Mouse (Mus musculus) liver, embryonic 13.5 days (tissue): ENCODE results near the gene Rsc1a1. TPM values are rescaled to one million over a fixed set of nuclear protein-coding genes. Genes with fewer than 3 reads are reported as not detected.

Experiments used
- ATAC-seq: fragments of 200-750 bp; cut with Nextera tagmentation; 2 replicates; pipeline ENCODE4 v1.8.0; 2017; ENCODE audit warnings: low read depth, mild to moderate bottlenecking, moderate number of reproducible peaks, moderate library complexity
- DNase-seq: peaks from one replicate; pipeline ENCODE4 v3.0.0; 2022
- H3K27ac ChIP-seq: fragments of 300-500 bp; sonication (generic); 2 replicates; pipeline ENCODE4 v1.5.1; 2015; ENCODE audit warnings: moderate library complexity, mild to moderate bottlenecking, inconsistent platforms
- H3K27me3 ChIP-seq: fragments of 300-500 bp; sonication (generic); 2 replicates; pipeline ENCODE4 v1.6.1; 2015; ENCODE audit warnings: mild to moderate bottlenecking, inconsistent platforms
- H3K36me3 ChIP-seq: fragments of 300-500 bp; sonication (generic); 2 replicates; pipeline ENCODE4 v1.6.1; 2015; ENCODE audit warnings: mild to moderate bottlenecking, inconsistent platforms
- H3K4me1 ChIP-seq: fragments of 300-500 bp; sonication (generic); replicated peaks from 2 replicates; pipeline ENCODE4 v1.6.1; 2015; ENCODE audit warnings: inconsistent platforms
- H3K4me2 ChIP-seq: fragments of 300-500 bp; sonication (generic); 2 replicates; pipeline ENCODE4 v1.6.1; 2015; ENCODE audit warnings: inconsistent platforms, mild to moderate bottlenecking, moderate library complexity
- H3K4me3 ChIP-seq: fragments of 300-500 bp; sonication (generic); replicated peaks from 2 replicates; pipeline ENCODE4 v1.5.1; 2015; ENCODE audit warnings: mild to moderate bottlenecking, inconsistent platforms
- H3K9ac ChIP-seq: fragments of 300-500 bp; sonication (generic); 2 replicates; pipeline ENCODE4 v1.6.1; 2015; ENCODE audit warnings: mild to moderate bottlenecking, inconsistent platforms
- H3K9me3 ChIP-seq: fragments of 300-500 bp; sonication (generic); replicated peaks from 2 replicates; pipeline ENCODE4 v1.6.1; 2016; ENCODE audit warnings: inconsistent platforms
- WGBS: fragments of 180-500 bp; shearing (Covaris S2); methylation state at CpG from one replicate; pipeline ENCODE4 v1.1.7; 2015; ENCODE audit not compliant: insufficient replicate concordance; 5-methylcytosine and 5-hydroxymethylcytosine counted together
- polyA plus RNA-seq: library from polyadenylated mRNA; unstranded; fragments of >200 nt; fragmentation: Nextera tagmentation; extraction: Ambion mirVana; gene quantifications from 2 replicates; pipeline ENCODE4 v1.2.1, GENCODE M21; 2015

The Rsc1a1 gene
- polyA plus RNA-seq, 1 experiment from 2014 or later, result 0.46 TPM

DNA sequence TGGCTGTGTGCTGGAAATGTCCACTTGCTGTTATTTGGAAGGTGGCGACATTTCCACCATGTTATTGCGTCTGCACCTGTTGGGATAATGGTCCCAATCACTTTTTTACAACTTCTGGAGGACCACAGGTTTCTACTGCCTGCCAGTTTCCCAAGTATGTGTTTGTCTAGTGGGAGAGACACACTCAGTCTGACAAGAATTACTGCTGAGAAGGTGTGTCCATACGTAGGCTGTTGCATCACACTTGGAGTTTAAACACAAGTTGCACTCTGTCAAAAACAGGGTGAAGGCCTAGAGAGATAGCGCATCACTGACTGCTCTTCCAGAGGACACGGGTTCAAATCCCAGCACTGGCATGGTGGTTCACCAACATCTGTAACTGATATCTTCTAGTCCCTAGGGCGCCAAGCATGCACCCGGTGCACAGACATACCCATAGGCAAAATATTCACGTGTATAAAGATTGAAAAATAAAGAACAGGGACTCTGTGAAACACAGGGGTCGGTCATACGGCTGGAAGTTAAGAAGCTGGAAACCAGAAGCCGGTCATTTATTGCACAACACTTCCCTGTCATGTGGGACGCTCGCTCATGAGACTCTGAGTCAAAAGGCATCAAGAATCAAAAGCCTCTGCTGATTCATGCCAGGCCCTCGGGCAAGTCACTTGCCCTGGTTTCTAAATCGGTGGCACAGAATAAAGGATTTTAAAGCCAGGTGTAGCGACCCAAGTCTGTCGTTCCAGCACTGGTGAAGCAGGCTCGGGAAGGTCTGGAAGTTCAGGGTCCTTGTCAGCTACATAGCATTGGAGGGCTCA, 15.3 kb downstream of the Rsc1a1 start:
- Histone ChIP-seq H3K27me3 (no peaks in the 10 kb centered on the region), H3K4me1 (peaks cover 1% of the 10 kb centered on the region; the same call in 1 of the 2 replicates), H3K27ac (no peak overlapping the region), H3K36me3 (no peaks in the 10 kb centered on the region), H3K9ac (no peak overlapping the region), H3K9me3 (no peaks in the 10 kb centered on the region), H3K4me2 (no peak overlapping the region), H3K4me3 (no peak overlapping the region)
- ATAC-seq, result no peak
- 62% methylated on average over 18 of the region's 18 CpGs for WGBS
- no peak for DNase-seq

DNA sequence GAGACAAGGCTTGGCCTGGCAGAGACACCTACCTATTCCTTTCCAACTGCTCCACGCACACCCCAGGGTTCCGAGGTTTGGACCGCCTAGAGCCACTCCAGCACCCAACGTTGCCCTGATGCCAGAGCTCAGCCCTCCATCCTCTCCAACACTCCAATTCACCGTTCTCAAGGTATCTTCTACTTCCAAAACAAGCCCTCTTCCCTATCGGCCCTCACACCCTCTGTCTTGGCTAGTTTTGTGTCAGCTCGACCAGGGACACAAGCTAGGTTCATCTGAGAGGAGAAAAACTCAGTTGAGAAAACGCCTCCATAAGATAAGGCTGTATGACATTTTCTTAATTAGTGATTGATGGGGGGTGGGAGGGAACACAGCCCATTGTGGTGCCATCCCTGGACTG, 20.6 kb downstream of the Rsc1a1 start, which contains the start of gene Plekhm2:
TSS of gene Plekhm2 (minus strand) at position 101 of the 400 bp plus-strand sequence.
- WGBS, result 69% methylated on average over 8 of the region's 8 CpGs
- H3K4me3 ChIP-seq, result peak within 1 kb of the TSS; percentile 84
- no peak for ATAC-seq
- no peaks in the 10 kb centered on the region for H3K9me3 ChIP-seq
- peak within 1 kb of the TSS; percentile 98 for H3K4me2 ChIP-seq
- no peaks in the 10 kb centered on the region for H3K27me3 ChIP-seq
- H3K9ac ChIP-seq, result peak within 1 kb of the TSS; percentile 95
- H3K27ac ChIP-seq, result peak within 1 kb of the TSS; percentile 64
- H3K4me1 ChIP-seq, result peaks cover 29% of the 10 kb centered on the region
- H3K36me3 ChIP-seq, result peaks cover 15% of the 10 kb centered on the region; the same call in 1 of the 2 replicates
- DNase-seq, result no peak

DNA sequence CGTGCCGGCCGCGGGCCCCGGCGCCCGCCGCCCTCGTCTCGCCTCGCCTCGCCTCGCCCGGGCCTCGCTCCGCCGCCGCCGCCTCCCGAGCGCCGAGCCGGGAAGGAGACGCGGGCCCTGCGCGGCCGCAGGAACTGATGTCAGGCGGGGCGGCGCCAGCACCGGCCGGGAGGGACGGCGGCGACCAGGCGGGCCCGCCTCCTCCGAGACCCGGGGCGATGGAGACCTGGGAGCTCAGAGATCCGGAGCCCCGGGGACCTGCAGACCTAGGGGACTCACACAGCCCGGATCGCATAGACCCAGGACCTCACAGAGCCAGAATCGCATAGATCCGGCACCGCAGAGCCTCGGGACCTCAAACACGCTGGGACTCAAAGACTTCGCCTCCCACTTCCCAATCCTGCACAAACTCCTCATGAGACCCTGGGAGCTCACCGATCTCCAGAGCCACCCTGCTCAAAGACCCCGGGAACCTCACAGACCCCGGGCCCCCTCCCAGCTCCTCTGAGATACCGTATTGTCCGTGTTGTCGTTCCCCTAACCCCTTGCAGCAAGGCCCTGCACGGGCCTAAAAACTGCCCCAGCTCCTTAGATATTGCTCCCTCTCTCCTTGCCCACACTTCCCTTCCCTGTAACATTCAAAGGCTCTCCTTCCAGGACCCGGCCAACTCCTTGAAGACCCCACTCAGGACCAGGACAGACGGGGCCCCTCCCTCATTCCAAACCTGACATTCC, 21.2 kb downstream of the Rsc1a1 start:
- Histone ChIP-seq H3K4me2 (peak overlapping the region; percentile 98), H3K4me3 (peak overlapping the region; percentile 84), H3K27me3 (no peaks in the 10 kb centered on the region), H3K9ac (peak overlapping the region; percentile 95), H3K36me3 (peaks cover 17% of the 10 kb centered on the region; the same call in 1 of the 2 replicates), H3K9me3 (no peaks in the 10 kb centered on the region), H3K27ac (peak overlapping the region; percentile 64), H3K4me1 (peaks cover 29% of the 10 kb centered on the region)
- WGBS, result 1% methylated on average over 60 of the region's 60 CpGs
- DNase-seq, result peak; percentile 61
- ATAC-seq, result peak; percentile 87

GRCm38 (mm10) chr4:141663122-141663931, 22.1 kb downstream of the Rsc1a1 start:
- 4% methylated on average over 47 of the region's 47 CpGs for WGBS
- no peaks in the 10 kb centered on the region for H3K27me3 ChIP-seq
- peak; percentile 21; the same call in 1 of the 2 replicates for ATAC-seq
- peak overlapping the region; percentile 84 for H3K4me3 ChIP-seq
- H3K9ac ChIP-seq, result peak overlapping the region; percentile 95
- peak overlapping the region; percentile 98 for H3K4me2 ChIP-seq
- peak overlapping the region; percentile 64 for H3K27ac ChIP-seq
- H3K4me1 ChIP-seq, result peaks cover 35% of the 10 kb centered on the region
- H3K9me3 ChIP-seq, result no peaks in the 10 kb centered on the region
- no peak for DNase-seq
- peaks cover 17% of the 10 kb centered on the region; the same call in 1 of the 2 replicates for H3K36me3 ChIP-seq

DNA sequence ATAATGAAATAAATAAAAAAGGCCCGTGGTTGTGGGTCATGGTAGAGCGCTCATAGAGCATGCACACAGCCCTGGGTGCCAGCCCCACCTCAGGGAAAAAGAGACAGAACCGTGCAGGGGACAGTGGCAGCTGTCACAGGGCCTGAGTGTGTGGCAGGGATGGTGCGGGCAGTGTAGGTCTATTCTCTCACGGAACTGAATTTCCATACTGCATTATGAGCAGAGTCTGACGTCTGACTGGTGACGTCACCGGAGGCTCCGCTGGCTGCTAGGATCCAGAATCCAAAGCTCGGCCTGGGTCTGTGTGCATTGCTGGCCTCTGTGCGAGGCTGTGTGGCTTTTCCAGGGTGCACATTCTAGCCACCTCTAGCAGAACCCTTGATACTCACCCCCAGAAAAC, 24.5 kb downstream of the Rsc1a1 start:
- Histone ChIP-seq H3K4me3 (no peak overlapping the region), H3K36me3 (peaks cover 20% of the 10 kb centered on the region; the same call in 1 of the 2 replicates), H3K27me3 (no peaks in the 10 kb centered on the region), H3K4me1 (peaks cover 54% of the 10 kb centered on the region), H3K27ac (no peak overlapping the region), H3K9ac (no peak overlapping the region), H3K9me3 (no peaks in the 10 kb centered on the region), H3K4me2 (no peak overlapping the region)
- no peak for DNase-seq
- 82% methylated on average over 11 of the region's 11 CpGs for WGBS
- no peak for ATAC-seq

DNA sequence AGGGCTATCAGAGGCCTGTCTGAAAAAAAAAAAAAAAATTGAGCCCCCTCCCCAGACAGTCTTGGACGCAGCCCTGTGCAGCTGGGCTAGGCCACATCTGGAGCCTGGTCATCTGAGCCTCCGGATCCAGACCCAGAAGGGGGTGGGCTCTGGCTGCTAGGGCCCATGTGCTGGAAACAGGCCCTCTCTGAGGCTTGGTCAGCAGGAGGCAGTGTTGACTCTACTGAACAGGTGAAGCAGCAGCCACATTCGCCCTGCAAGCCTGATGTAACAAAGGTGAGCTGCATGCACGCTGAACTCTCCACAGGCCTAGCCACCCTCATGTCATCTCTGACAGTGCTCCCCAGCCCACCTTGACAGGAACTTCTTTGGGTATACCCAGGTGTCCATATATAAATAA, 25.7 kb downstream of the Rsc1a1 start:
- WGBS, result 72% methylated on average over 4 of the region's 4 CpGs
- DNase-seq (no peak), ATAC-seq (no peak)
- no peaks in the 10 kb centered on the region for H3K27me3 ChIP-seq
- no peak overlapping the region for H3K9ac ChIP-seq
- H3K4me3 ChIP-seq, result no peak overlapping the region
- peaks cover 52% of the 10 kb centered on the region for H3K4me1 ChIP-seq
- H3K9me3 ChIP-seq, result no peaks in the 10 kb centered on the region
- H3K36me3 ChIP-seq, result peaks cover 20% of the 10 kb centered on the region; the same call in 1 of the 2 replicates
- no peak overlapping the region for H3K27ac ChIP-seq
- H3K4me2 ChIP-seq, result no peak overlapping the region

DNA sequence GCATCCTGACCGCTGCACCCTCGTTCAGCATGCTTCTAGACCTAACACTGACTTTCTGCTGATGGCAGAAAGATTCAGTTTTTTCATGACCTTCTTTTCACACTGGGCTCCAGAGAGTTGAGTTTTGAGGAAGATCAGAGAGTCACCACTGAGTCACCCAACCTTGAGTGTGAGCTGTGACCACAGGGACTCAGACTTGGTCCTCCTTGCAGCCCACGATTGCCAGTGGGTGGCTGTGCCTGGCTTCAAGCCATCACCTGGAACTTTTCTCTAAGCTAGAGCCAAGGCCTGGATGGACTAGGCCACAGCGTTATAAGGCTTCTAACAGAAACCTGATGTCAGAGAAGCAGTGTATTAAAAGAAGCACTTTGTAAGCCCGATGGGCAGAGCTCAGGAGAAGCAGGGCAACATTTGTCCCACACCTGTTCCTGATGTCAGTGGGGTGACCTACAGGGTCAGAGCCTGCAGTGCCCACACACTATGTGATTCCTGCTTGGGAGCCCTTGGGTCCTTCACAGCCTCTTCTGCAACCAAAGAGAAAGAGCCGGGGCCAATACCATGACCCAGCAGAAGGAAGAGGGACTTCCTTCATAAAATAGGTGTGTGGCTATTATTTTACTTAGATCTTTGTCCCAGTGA, 26.4 kb downstream of the Rsc1a1 start:
- peaks cover 46% of the 10 kb centered on the region for H3K4me1 ChIP-seq
- H3K4me2 ChIP-seq, result no peak overlapping the region
- H3K27ac ChIP-seq, result no peak overlapping the region
- H3K9me3 ChIP-seq, result no peaks in the 10 kb centered on the region
- WGBS, result 76% methylated on average over 6 of the region's 6 CpGs
- H3K36me3 ChIP-seq, result peaks cover 23% of the 10 kb centered on the region
- no peaks in the 10 kb centered on the region for H3K27me3 ChIP-seq
- H3K4me3 ChIP-seq, result no peak overlapping the region
- ATAC-seq (no peak), DNase-seq (no peak)
- no peak overlapping the region for H3K9ac ChIP-seq

- no peak overlapping the region for H3K9ac ChIP-seq
- 0 out of 2 replicates have a peak overlapping the region, but pooled peaks have one; percentile 39 for H3K27ac ChIP-seq
- H3K4me2 ChIP-seq, result no peak overlapping the region
- no peaks in the 10 kb centered on the region for H3K27me3 ChIP-seq
- no peak for DNase-seq
- no peaks in the 10 kb centered on the region for H3K9me3 ChIP-seq
- H3K36me3 ChIP-seq, result peaks cover 34% of the 10 kb centered on the region
- H3K4me3 ChIP-seq, result no peak overlapping the region
- WGBS, result 81% methylated on average over 8 of the region's 8 CpGs
- ATAC-seq, result peak; percentile 30; the same call in 1 of the 2 replicates
- H3K4me1 ChIP-seq, result peaks cover 31% of the 10 kb centered on the region
Measured at GRCm38 (mm10) chr4:141656932-141657331, 28.5 kb downstream of the Rsc1a1 start.

DNA sequence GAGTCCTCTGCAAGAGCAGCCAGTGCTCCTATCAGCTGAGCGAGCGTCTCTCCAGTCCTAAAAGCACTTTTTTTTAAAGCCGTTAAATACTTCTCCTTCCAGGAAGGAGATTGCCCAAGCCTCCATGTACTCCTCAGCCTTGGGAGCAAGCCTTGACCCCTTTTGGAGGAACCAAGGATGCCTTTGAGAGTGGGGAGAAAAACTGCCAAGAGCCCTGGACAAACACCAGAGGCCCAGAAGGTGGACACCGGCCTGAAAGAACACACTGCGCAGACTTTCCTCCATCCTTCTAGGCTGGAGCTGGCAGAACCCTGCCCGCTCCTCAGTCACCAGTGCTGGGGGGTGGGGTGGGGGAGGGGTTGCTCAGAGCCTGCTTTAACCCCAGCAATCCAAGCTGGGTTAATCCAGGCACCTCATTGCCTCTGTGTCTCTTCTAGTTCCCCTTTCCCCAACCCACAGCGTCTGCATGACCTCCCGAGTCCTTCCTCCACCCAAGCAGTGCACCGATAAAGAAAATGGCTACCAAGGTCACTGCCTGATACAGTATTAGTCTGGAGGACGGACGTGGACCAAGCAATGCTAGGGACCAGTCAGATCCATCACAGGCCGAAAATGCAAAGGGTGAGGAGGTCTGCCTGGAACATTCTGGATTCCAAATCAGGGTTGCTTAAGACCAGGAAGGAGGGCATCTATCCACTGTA, 29.3 kb downstream of the Rsc1a1 start:
- no peak overlapping the region for H3K4me3 ChIP-seq
- H3K9ac ChIP-seq, result no peak overlapping the region
- DNase-seq (no peak), ATAC-seq (no peak)
- no peaks in the 10 kb centered on the region for H3K9me3 ChIP-seq
- 42% methylated on average over 12 of the region's 12 CpGs for WGBS
- no peak overlapping the region for H3K4me2 ChIP-seq
- H3K27me3 ChIP-seq, result no peaks in the 10 kb centered on the region
- no peak overlapping the region for H3K27ac ChIP-seq
- peaks cover 32% of the 10 kb centered on the region for H3K36me3 ChIP-seq
- H3K4me1 ChIP-seq, result peaks cover 31% of the 10 kb centered on the region

- H3K9me3 ChIP-seq, result no peaks in the 10 kb centered on the region
- DNase-seq, result no peak
Measured at GRCm38 (mm10) chr4:141654509-141654908, 30.9 kb downstream of the Rsc1a1 start.

More at GRCm38 (mm10) chr4:141654509-141654908, 30.9 kb downstream of the Rsc1a1 start:
- no peak for ATAC-seq
- Histone ChIP-seq H3K4me1 (peaks cover 31% of the 10 kb centered on the region), H3K4me2 (no peak overlapping the region), H3K9ac (no peak overlapping the region), H3K27me3 (no peaks in the 10 kb centered on the region), H3K4me3 (no peak overlapping the region), H3K36me3 (peaks cover 19% of the 10 kb centered on the region), H3K27ac (no peak overlapping the region)
- WGBS, result 79% methylated on average over 6 of the region's 6 CpGs
